ENCODE assay signal across 8 mouse cellular contexts in genomic region chr9:21238004-21238732, GRCm38 (mm10). TPM values are rescaled to one million over a fixed set of nuclear protein-coding genes. Genes with fewer than 3 reads are reported as not detected.
A peak's percentile ranks its signal among the peaks of the same experiment; 100 is the strongest.
DNase-seq lines count a peak whose midpoint lies in the region; ATAC-seq and TF ChIP-seq lines count a peak whose summit lies in the region.

No protein-coding gene starts in this region.

- peaks cover 11% of the 10 kb centered on the region for H3K27me3 ChIP-seq in forebrain, embryonic 14.5 days (replicated peaks; ENCODE audit: control insufficient read depth, insufficient read depth, low read length)
- peaks cover 6% of the 10 kb centered on the region; the same call in 1 of the 2 replicates for H3K27me3 ChIP-seq in intestine, postnatal 0 days (replicated peaks; ENCODE audit: control insufficient read depth, insufficient read depth, low read length)
- peaks cover 25% of the 10 kb centered on the region for H3K27me3 ChIP-seq in midbrain, embryonic 13.5 days

- no peak for ATAC-seq in forebrain, embryonic 14.5 days
- ATAC-seq in intestine, postnatal 0 days: no peak
- ATAC-seq in midbrain, embryonic 13.5 days: peak; percentile 10; the same call in 1 of the 2 replicates

- H3K4me1 ChIP-seq in forebrain, embryonic 14.5 days (ENCODE audit: control insufficient read depth, insufficient read depth, low read length): peaks cover 13% of the 10 kb centered on the region
- peaks cover 11% of the 10 kb centered on the region; the same call in 1 of the 2 replicates for H3K4me1 ChIP-seq in intestine, postnatal 0 days (replicated peaks; ENCODE audit: control insufficient read depth, insufficient read depth, low read length)
- peaks cover 27% of the 10 kb centered on the region for H3K4me1 ChIP-seq in midbrain, embryonic 13.5 days (replicated peaks)

- peak overlapping the region; percentile 89 for H3K4me3 ChIP-seq in forebrain, embryonic 14.5 days (ENCODE audit: low read depth, low read length)
- H3K4me3 ChIP-seq in intestine, postnatal 0 days (ENCODE audit: low read depth, low read length): peak overlapping the region; percentile 94
- H3K4me3 ChIP-seq in midbrain, embryonic 13.5 days (replicated peaks): peak overlapping the region; percentile 91

- 2% methylated on average over 31 of the region's 31 CpGs for WGBS in forebrain, embryonic 14.5 days
- WGBS in intestine, postnatal 0 days: 1% methylated on average over 24 of the region's 31 CpGs
- WGBS in midbrain, embryonic 13.5 days: 2% methylated on average over 31 of the region's 31 CpGs

- H3K9me3 ChIP-seq in forebrain, embryonic 14.5 days (replicated peaks; ENCODE audit: control insufficient read depth, low read length): no peaks in the 10 kb centered on the region
- no peaks in the 10 kb centered on the region for H3K9me3 ChIP-seq in intestine, postnatal 0 days (ENCODE audit: control insufficient read depth)
- H3K9me3 ChIP-seq in midbrain, embryonic 13.5 days: no peaks in the 10 kb centered on the region

- TF ChIP-seq CTCF in intestine, postnatal 0 days (IDR thresholded peaks at IDR 0.05; ENCODE audit: low read depth): no peak

- H3K4me2 ChIP-seq in forebrain, embryonic 14.5 days (ENCODE audit: low read length): peak overlapping the region; percentile 85
- peak overlapping the region; percentile 87 for H3K4me2 ChIP-seq in intestine, postnatal 0 days (replicated peaks; ENCODE audit: low read depth)
- peak overlapping the region; percentile 81 for H3K4me2 ChIP-seq in midbrain, embryonic 13.5 days (replicated peaks)

- H3K9ac ChIP-seq in forebrain, embryonic 14.5 days (ENCODE audit: low read length): peak overlapping the region; percentile 98
- H3K9ac ChIP-seq in intestine, postnatal 0 days (ENCODE audit: low read depth, low read length): peak overlapping the region; percentile 92
- H3K9ac ChIP-seq in midbrain, embryonic 13.5 days (replicated peaks): peak overlapping the region; percentile 97

- peaks cover 20% of the 10 kb centered on the region for H3K36me3 ChIP-seq in forebrain, embryonic 14.5 days (ENCODE audit: control insufficient read depth, insufficient read depth, low read length)
- peaks cover 28% of the 10 kb centered on the region for H3K36me3 ChIP-seq in intestine, postnatal 0 days (ENCODE audit: control insufficient read depth, insufficient read depth)
- H3K36me3 ChIP-seq in midbrain, embryonic 13.5 days: peaks cover 20% of the 10 kb centered on the region

- peak; percentile 29 to 40 for DNase-seq in frontal cortex, postnatal 36 days (ENCODE audit: low spot score in 2 of 2)
- no peak for DNase-seq in frontal cortex, postnatal 25 days (ENCODE audit: low spot score in 2 of 2)
- DNase-seq in NIH3T3 (ENCODE audit: low read depth): peak; percentile 51
- DNase-seq in forebrain, embryonic 14.5 days (ENCODE audit: low spot score): no peak
- no peak for DNase-seq in thymus, postnatal 0 days (ENCODE audit: low spot score)
- no peak for DNase-seq in right cerebral cortex, postnatal 36 days (ENCODE audit: low spot score in 2 of 2)

- H3K27ac ChIP-seq in forebrain, embryonic 14.5 days (ENCODE audit: low read depth, low read length): peak overlapping the region; percentile 81
- H3K27ac ChIP-seq in intestine, postnatal 0 days (ENCODE audit: low read depth, low read length): peak overlapping the region; percentile 97
- peak overlapping the region; percentile 89 for H3K27ac ChIP-seq in midbrain, embryonic 13.5 days

RNA-seq across cellular contexts. Expression of gene Keap1, which starts 1.0 kb away (rescaled TPM):
- polyA plus RNA-seq in forebrain, embryonic 14.5 days (2014; fragmentation: Nextera tagmentation; extraction: Ambion mirVana): 34.7 and 39.1 TPM in 2 replicates
- polyA plus RNA-seq in intestine, postnatal 0 days (2015; fragmentation: Nextera tagmentation; extraction: Ambion mirVana): 38.3 and 42.4 TPM in 2 replicates
- polyA plus RNA-seq in midbrain, embryonic 13.5 days (2015; fragmentation: Nextera tagmentation; extraction: Ambion mirVana): 58.6 and 61.9 TPM in 2 replicates
- 61.2 and 64.2 TPM in 2 replicates for polyA plus RNA-seq in thymus, postnatal 0 days (2015; fragmentation: Nextera tagmentation; extraction: Ambion mirVana)

RNA-seq across cellular contexts. Expression of gene S1pr5, which starts 10.1 kb away (rescaled TPM):
- polyA plus RNA-seq in forebrain, embryonic 14.5 days (2014; fragmentation: Nextera tagmentation; extraction: Ambion mirVana): 0.94 and 1.4 TPM in 2 replicates
- not detected in 2 replicates for polyA plus RNA-seq in intestine, postnatal 0 days (2015; fragmentation: Nextera tagmentation; extraction: Ambion mirVana)
- polyA plus RNA-seq in midbrain, embryonic 13.5 days (2015; fragmentation: Nextera tagmentation; extraction: Ambion mirVana): 1.1 and 1.6 TPM in 2 replicates
- polyA plus RNA-seq in thymus, postnatal 0 days (2015; fragmentation: Nextera tagmentation; extraction: Ambion mirVana): 0.09 TPM in 1 of 2 replicates, not detected in the other

RNA-seq across cellular contexts. Expression of gene Atg4d, which starts 26.9 kb away (rescaled TPM):
- 45.7 and 53.1 TPM in 2 replicates for polyA plus RNA-seq in forebrain, embryonic 14.5 days (2014; fragmentation: Nextera tagmentation; extraction: Ambion mirVana)
- 44.7 and 48.1 TPM in 2 replicates for polyA plus RNA-seq in intestine, postnatal 0 days (2015; fragmentation: Nextera tagmentation; extraction: Ambion mirVana)
- polyA plus RNA-seq in midbrain, embryonic 13.5 days (2015; fragmentation: Nextera tagmentation; extraction: Ambion mirVana): 55.3 and 57.8 TPM in 2 replicates
- polyA plus RNA-seq in thymus, postnatal 0 days (2015; fragmentation: Nextera tagmentation; extraction: Ambion mirVana): 49.2 and 56.2 TPM in 2 replicates

RNA-seq across cellular contexts. Expression of gene Kri1, which starts 49.6 kb away (rescaled TPM):
- 9.8 and 14.6 TPM in 2 replicates for polyA plus RNA-seq in forebrain, embryonic 14.5 days (2014; fragmentation: Nextera tagmentation; extraction: Ambion mirVana)
- polyA plus RNA-seq in intestine, postnatal 0 days (2015; fragmentation: Nextera tagmentation; extraction: Ambion mirVana): 7.0 and 7.2 TPM in 2 replicates
- 20.3 and 21.6 TPM in 2 replicates for polyA plus RNA-seq in midbrain, embryonic 13.5 days (2015; fragmentation: Nextera tagmentation; extraction: Ambion mirVana)
- polyA plus RNA-seq in thymus, postnatal 0 days (2015; fragmentation: Nextera tagmentation; extraction: Ambion mirVana): 17.9 and 25.1 TPM in 2 replicates

RNA-seq across cellular contexts. Expression of gene Cdkn2d, which starts 53.0 kb away (rescaled TPM):
- polyA plus RNA-seq in forebrain, embryonic 14.5 days (2014; fragmentation: Nextera tagmentation; extraction: Ambion mirVana): 101 and 107 TPM in 2 replicates
- 24.1 and 25.8 TPM in 2 replicates for polyA plus RNA-seq in intestine, postnatal 0 days (2015; fragmentation: Nextera tagmentation; extraction: Ambion mirVana)
- 79.6 and 81.3 TPM in 2 replicates for polyA plus RNA-seq in midbrain, embryonic 13.5 days (2015; fragmentation: Nextera tagmentation; extraction: Ambion mirVana)
- 216 and 234 TPM in 2 replicates for polyA plus RNA-seq in thymus, postnatal 0 days (2015; fragmentation: Nextera tagmentation; extraction: Ambion mirVana)

Comparison
In these comparisons a context has a peak if more than half of its experiments do, and no peak if none do; other contexts are left out.
1. DNase-seq: peak in frontal cortex, postnatal 36 days (2 of 2) and NIH3T3 (single experiment); none in frontal cortex, postnatal 25 days (0 of 2), forebrain, embryonic 14.5 days (single experiment), thymus, postnatal 0 days (single experiment) and right cerebral cortex, postnatal 36 days (0 of 2).
2. Peak in every context shown above with its lines, with median percentiles within 50 percentile points of each other: H3K27ac ChIP-seq, H3K4me2 ChIP-seq, H3K4me3 ChIP-seq and H3K9ac ChIP-seq.